Mouse (Mus musculus): ENCODE measurements at regions not wholly inside any gene's neighbourhood (a gene's known extent, or its start where the extent isn't known, plus 50 kb on each side); places are given as distances from the start of the nearest gene placed in this dataset.

DNA sequence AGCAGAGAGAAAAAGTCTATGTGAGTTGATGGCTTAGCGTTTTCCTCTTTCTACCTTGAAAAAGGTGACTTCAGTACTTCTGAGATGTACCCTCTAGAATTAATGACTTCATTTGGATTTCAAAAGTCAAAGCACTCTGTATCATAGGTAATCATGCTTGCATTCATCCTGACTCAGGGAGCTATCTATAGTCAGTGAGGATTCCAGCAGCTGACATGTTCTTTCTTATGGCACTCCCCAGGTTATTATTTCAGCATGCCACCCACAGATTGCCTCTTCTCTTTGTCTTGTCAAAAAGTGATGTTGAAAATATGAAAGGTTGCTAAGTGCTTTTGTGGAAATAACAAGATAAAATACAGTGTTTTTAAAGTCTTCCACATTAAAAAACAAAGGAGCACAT is 540.0 kb upstream of the Frg1 start:
- WGBS, result 92% methylated on average over 1 of the region's 1 CpGs
- TF ChIP-seq POLR2A (IDR thresholded peaks at IDR 0.05; ENCODE audit: insufficient read depth, low read depth, low read length) (no peak), CTCF (IDR thresholded peaks at IDR 0.05; ENCODE audit: insufficient read depth, low read depth, low read length) (no peak)
- no peaks in the 10 kb centered on the region for H3K4me1 ChIP-seq (ENCODE audit: control insufficient read depth, insufficient read depth, low read length)

DNA sequence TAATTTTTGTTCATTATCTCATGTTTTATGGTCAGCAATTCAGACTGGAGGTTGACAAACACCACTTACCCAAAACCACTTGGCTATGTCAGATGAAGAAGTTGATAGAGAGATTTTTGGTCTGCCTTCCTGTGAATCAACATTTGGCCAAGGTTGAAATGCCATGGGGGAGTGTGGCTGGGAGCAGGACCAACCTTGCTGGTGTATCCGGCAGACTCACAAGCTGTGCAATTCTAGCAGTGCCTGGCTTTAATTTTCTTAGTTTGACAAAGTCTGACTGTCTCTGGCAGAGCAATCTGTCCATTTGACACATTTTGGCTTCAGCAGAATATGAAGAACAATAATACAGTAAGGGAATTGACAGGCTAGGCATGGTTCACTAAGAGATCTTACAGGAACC is 533.9 kb upstream of the Frg1 start:
- 91% methylated on average over 1 of the region's 1 CpGs for WGBS
- Histone ChIP-seq H3K4me1 (ENCODE audit: control insufficient read depth, insufficient read depth, low read length) (no peaks in the 10 kb centered on the region), H3K4me3 (ENCODE audit: insufficient read depth, low read depth, low read length) (no peak overlapping the region), H3K27ac (ENCODE audit: insufficient read depth, low read depth, low read length) (no peak overlapping the region)
- TF ChIP-seq CTCF (IDR thresholded peaks at IDR 0.05; ENCODE audit: insufficient read depth, low read depth, low read length) (no peak), POLR2A (IDR thresholded peaks at IDR 0.05; ENCODE audit: insufficient read depth, low read depth, low read length) (no peak)

More for the DNA sequence above, 540.0 kb upstream of the Frg1 start:
- no peak overlapping the region for H3K27ac ChIP-seq (ENCODE audit: insufficient read depth, low read depth, low read length)
- H3K4me3 ChIP-seq (ENCODE audit: insufficient read depth, low read depth, low read length), result no peak overlapping the region

DNA sequence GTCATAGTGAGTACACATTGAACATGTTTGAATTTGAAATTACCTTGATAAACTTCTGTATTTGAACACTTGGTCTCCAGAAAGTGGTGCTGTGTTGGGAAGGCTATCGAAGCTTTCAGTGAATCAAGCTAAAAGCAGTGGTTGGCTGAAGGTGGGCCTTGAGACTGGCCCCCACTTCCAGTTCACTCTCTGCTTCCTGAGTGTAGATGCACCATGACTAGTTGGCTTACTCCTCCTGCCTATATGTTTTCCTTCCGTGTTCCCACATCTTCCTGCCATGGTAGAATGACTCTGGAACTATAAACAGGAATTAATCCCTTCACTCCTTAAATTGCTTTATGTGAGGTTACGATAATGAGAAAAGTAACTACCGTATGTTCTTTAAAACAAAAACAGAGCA is 522.4 kb upstream of the Frg1 start:
- no peak overlapping the region for H3K27ac ChIP-seq (ENCODE audit: insufficient read depth, low read depth, low read length)
- H3K4me1 ChIP-seq (ENCODE audit: control insufficient read depth, insufficient read depth, low read length), result no peaks in the 10 kb centered on the region
- H3K4me3 ChIP-seq (ENCODE audit: insufficient read depth, low read depth, low read length), result no peak overlapping the region
- WGBS, result 75% methylated on average over 4 of the region's 4 CpGs
- TF ChIP-seq POLR2A (IDR thresholded peaks at IDR 0.05; ENCODE audit: insufficient read depth, low read depth, low read length) (no peak), CTCF (IDR thresholded peaks at IDR 0.05; ENCODE audit: insufficient read depth, low read depth, low read length) (no peak)

DNA sequence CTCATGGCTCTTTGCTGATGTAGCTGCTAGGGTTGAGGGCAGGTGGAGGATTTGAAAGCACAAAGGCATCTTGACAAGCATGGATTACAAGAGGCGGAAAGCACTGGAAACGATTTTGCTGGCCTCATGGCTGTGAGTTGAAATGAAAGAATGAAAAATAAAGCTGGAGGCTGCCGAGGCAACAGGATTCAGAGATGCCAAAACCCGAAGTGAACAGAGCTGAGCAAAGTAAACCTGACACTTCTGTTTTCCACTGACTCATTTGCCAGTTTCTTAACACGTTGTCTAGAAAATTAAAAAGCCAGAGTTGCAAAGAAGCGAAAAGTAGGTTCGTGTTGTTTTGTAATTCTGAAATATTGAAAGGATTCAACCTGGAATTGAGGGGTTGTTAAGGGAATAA is 504.2 kb upstream of the Frg1 start:
- Histone ChIP-seq H3K27ac (ENCODE audit: insufficient read depth, low read depth, low read length) (peak overlapping the region; percentile 57; the same call in 1 of the 2 replicates), H3K4me3 (ENCODE audit: insufficient read depth, low read depth, low read length) (no peak overlapping the region), H3K4me1 (ENCODE audit: control insufficient read depth, insufficient read depth, low read length) (peaks cover 4% of the 10 kb centered on the region; the same call in 1 of the 2 replicates)
- TF ChIP-seq CTCF (IDR thresholded peaks at IDR 0.05; ENCODE audit: insufficient read depth, low read depth, low read length) (no peak), POLR2A (IDR thresholded peaks at IDR 0.05; ENCODE audit: insufficient read depth, low read depth, low read length) (no peak)
- WGBS, result 27% methylated on average over 7 of the region's 7 CpGs

DNA sequence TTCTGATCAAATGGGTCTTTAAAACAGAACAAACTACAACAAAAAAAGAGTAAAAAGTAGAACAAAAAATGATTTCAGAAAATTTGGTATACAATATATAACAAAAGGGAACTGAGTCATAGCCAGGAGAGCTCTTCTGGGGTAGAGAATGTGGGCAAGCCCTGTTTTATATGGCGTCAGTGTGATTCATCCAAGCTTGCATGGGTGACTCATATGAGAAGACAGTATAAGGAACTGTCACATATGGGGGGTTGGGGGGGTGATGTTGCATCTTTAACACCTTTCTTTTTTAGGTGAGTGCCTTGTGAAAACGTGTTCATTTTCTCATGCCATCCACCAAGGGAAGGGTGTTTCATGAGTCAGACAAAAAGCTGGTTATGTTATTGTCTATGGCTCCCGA is 503.7 kb upstream of the Frg1 start:
- Histone ChIP-seq H3K4me3 (ENCODE audit: insufficient read depth, low read depth, low read length) (no peak overlapping the region), H3K27ac (ENCODE audit: insufficient read depth, low read depth, low read length) (peak overlapping the region; percentile 57; the same call in 1 of the 2 replicates)
- 52% methylated on average over 3 of the region's 3 CpGs for WGBS

DNA sequence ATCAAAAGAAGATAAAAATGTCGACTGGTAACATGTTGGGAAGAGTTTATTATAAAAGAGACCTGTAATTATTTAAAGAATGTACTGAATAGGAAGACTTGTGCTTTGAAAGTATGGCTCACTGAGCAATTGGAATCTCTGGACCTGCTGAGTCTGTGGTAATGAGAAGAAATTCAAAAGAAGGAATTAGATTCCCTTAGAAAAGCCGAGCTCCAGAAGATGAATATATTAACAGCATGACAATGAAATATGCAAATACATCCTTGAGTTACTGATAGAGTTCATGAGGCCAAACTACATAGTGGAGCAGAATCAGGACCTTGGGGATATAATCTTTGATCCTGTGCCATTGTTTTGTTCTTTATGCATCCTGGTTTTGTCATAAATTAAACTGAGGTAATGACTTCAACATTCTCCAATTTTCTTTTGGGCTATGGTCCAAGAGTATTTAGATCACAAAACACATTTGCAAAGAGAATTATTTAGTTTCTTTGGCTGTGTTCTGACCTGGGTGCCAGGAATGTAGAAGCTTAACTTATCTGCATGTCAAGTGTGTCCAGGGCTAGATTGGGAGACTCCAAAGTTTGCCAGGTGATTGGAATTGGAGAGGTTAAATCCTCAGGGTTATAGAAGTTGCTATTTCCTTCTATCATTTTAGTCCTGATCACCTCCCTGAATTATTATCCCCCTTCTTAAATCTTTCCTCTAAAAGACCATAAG is 461.3 kb upstream of the Frg1 start:
- Histone ChIP-seq H3K4me1 (ENCODE audit: control insufficient read depth, insufficient read depth, low read length) (no peaks in the 10 kb centered on the region), H3K27ac (ENCODE audit: insufficient read depth, low read depth, low read length) (0 out of 2 replicates have a peak overlapping the region, but pooled peaks have one; percentile 57), H3K4me3 (ENCODE audit: insufficient read depth, low read depth, low read length) (no peak overlapping the region)
- WGBS, result 8% methylated on average over 2 of the region's 2 CpGs
- no peak for TF ChIP-seq POLR2A (IDR thresholded peaks at IDR 0.05; ENCODE audit: insufficient read depth, low read depth, low read length)
- TF ChIP-seq CTCF (IDR thresholded peaks at IDR 0.05; ENCODE audit: insufficient read depth, low read depth, low read length), result no peak

More for the DNA sequence above, 503.7 kb upstream of the Frg1 start:
- no peak for TF ChIP-seq POLR2A (IDR thresholded peaks at IDR 0.05; ENCODE audit: insufficient read depth, low read depth, low read length)
- no peak for TF ChIP-seq CTCF (IDR thresholded peaks at IDR 0.05; ENCODE audit: insufficient read depth, low read depth, low read length)
- peaks cover 4% of the 10 kb centered on the region; the same call in 1 of the 2 replicates for H3K4me1 ChIP-seq (ENCODE audit: control insufficient read depth, insufficient read depth, low read length)

DNA sequence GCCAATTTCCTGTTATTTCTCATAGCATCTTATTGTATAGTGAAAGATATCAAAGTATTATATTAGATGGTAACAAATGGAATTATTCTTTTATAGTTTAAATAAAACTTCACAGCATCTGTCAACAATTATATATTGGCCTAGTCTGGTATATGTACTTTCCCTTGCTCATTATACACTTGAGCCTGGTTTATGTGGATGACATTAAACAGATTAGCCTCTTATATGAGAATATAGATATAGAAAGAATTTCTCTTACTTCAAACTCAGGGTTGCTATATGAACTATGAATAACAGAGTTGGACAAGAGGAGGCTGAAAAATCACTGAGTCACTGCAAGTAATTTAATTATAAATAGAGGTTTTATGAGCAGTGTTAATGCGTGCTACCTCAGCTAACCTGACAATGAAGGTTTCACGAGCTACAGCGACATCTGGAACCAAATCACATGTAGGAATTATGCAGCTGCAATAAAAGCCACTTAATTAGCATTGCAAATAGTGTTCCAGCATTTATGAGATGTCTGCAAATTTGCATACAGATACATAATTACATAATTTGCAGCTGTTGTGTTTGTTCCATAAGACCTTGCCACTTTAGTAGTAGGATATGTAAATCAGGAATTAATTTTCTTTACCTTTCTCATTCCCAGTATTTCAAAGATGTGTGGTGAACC is 452.9 kb upstream of the Frg1 start:
- no peak for TF ChIP-seq POLR2A (IDR thresholded peaks at IDR 0.05; ENCODE audit: insufficient read depth, low read depth, low read length)
- TF ChIP-seq CTCF (IDR thresholded peaks at IDR 0.05; ENCODE audit: insufficient read depth, low read depth, low read length), result no peak
- no peak overlapping the region for H3K27ac ChIP-seq (ENCODE audit: insufficient read depth, low read depth, low read length)
- H3K4me3 ChIP-seq (ENCODE audit: insufficient read depth, low read depth, low read length), result no peak overlapping the region
- WGBS, result 56% methylated on average over 3 of the region's 3 CpGs
- H3K4me1 ChIP-seq (ENCODE audit: control insufficient read depth, insufficient read depth, low read length), result no peaks in the 10 kb centered on the region

DNA sequence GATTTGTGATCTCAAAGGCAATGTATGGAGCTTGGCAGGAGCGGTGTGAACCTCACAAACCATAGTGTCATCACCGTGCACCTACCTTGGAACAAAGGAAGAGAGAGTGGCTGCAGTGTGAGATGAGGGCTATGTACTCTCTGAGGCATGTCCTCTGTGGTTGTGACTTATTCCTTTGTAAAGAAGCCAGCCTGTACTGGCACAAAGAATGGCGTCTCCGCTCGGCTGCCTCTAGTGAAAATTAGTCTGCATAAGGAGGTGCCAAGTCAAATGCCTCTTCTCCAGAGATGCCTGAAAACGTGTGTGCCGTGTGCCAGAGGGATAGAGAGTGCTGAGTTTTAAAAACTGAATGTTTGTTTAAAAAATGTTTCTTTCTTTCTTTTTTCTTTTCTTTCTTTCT is 444.0 kb upstream of the Frg1 start:
- TF ChIP-seq POLR2A (IDR thresholded peaks at IDR 0.05; ENCODE audit: insufficient read depth, low read depth, low read length), result no peak
- no peak for TF ChIP-seq CTCF (IDR thresholded peaks at IDR 0.05; ENCODE audit: insufficient read depth, low read depth, low read length)
- Histone ChIP-seq H3K4me1 (ENCODE audit: control insufficient read depth, insufficient read depth, low read length) (no peaks in the 10 kb centered on the region), H3K27ac (ENCODE audit: insufficient read depth, low read depth, low read length) (no peak overlapping the region), H3K4me3 (ENCODE audit: insufficient read depth, low read depth, low read length) (no peak overlapping the region)
- 51% methylated on average over 7 of the region's 7 CpGs for WGBS

DNA sequence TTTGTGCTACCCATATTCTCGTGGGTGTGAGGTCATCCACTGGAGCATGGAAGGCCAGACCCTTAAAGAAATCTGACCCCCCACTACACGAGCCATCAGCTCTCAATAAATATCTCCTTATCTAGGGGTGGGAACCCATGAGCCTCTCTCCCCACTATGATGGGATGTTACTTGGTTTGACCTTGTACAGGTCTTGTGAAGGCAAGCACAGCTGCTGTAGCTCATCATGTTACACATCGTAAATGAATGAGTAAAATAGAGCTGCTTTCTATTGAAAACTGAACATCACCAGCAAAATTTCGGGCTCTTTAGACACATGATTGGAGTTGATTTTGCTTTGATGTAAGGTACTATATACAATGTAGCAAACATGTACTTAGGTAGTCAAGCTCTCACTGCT is 414.8 kb upstream of the Frg1 start:
- 91% methylated on average over 4 of the region's 4 CpGs for WGBS
- no peak overlapping the region for H3K27ac ChIP-seq (ENCODE audit: insufficient read depth, low read depth, low read length)

More for the DNA sequence above, 414.8 kb upstream of the Frg1 start:
- no peak for TF ChIP-seq CTCF (IDR thresholded peaks at IDR 0.05; ENCODE audit: insufficient read depth, low read depth, low read length)
- TF ChIP-seq POLR2A (IDR thresholded peaks at IDR 0.05; ENCODE audit: insufficient read depth, low read depth, low read length), result no peak
- peaks cover 2% of the 10 kb centered on the region; the same call in 1 of the 2 replicates for H3K4me1 ChIP-seq (ENCODE audit: control insufficient read depth, insufficient read depth, low read length)
- no peak overlapping the region for H3K4me3 ChIP-seq (ENCODE audit: insufficient read depth, low read depth, low read length)

Measured in olfactory bulb, adult 2 months (tissue).